Mouse (Mus musculus): ENCODE measurements at regions not wholly inside any gene's neighbourhood (a gene's known extent, or its start where the extent isn't known, plus 50 kb on each side); places are given as distances from the start of the nearest gene placed in this dataset.

- no peak for DNase-seq (ENCODE audit: low spot score in 2 of 2)
These were observed 161.5 kb upstream of the AI593442 start for GRCm38 (mm10) chr9:52841105-52841504.

DNA sequence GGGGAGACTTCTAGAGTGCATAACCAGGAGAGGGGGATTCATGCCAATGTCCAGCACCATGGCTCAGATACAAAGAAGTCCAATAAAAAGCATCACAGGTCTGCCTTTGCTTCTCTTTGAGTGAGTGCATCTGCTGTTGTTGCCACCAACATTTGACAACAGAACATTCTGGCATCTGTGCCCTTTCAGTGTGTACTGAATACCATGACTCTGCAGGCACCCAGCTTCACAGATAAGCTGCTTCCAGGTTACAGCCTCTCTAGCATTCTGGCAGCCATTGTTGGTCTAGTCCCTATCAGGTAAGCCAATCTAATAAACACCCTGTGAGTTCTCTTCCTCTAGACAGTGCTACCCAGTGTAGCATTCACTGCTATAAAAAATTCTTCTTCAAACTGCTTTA, 160.4 kb upstream of the AI593442 start:
- DNase-seq (ENCODE audit: low spot score in 2 of 2): no peak

GRCm38 (mm10) chr9:52836151-52836630, 156.6 kb upstream of the AI593442 start:
- DNase-seq (ENCODE audit: low spot score in 2 of 2): no peak

GRCm38 (mm10) chr9:52835481-52836150, 156.0 kb upstream of the AI593442 start:
- no peak for DNase-seq (ENCODE audit: low spot score in 2 of 2)

- no peak for DNase-seq (ENCODE audit: low spot score in 2 of 2)
These were observed 147.2 kb upstream of the AI593442 start for GRCm38 (mm10) chr9:52826781-52827180.

DNA sequence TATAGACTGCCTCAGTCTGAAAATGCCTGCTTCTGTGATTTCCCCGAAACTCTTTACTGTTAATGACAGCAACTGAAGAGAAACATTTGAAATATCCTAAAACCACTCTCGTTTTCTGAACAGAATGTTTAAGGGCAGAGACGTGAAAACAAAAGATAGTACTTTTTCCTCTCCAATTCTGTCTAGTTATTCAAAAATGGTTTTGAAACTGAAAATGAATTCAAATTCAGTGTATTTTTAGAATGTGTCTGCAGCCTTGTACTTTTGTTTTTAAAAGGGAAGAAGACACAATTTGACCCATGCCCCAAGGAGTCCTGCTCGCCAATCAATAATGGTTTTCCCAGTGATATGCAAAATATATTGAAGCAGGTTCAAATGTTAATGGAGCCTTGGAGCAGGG, 136.7 kb upstream of the AI593442 start:
- no peak for DNase-seq (ENCODE audit: low spot score in 2 of 2)

DNA sequence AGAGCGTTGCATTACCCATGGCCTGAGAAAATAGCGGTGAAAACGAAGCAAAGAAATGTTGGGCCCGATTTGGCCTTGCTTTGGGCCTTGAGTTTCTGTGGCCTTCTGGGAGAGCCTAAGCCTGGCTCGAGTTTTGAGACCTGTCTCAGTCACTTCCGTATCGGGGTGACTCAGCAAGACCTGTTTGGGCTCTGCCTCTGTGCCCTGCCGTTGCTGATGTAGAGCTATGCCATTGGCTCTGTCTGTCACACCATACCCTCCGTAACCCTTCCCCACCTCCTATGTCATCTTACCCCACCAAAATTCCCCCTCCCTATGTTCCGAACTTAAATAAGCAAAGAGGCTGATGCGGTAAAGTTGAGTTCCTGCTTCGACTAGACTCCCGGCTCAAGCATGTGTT, 123.4 kb upstream of the AI593442 start:
- no peak for DNase-seq (ENCODE audit: low spot score in 2 of 2)

DNA sequence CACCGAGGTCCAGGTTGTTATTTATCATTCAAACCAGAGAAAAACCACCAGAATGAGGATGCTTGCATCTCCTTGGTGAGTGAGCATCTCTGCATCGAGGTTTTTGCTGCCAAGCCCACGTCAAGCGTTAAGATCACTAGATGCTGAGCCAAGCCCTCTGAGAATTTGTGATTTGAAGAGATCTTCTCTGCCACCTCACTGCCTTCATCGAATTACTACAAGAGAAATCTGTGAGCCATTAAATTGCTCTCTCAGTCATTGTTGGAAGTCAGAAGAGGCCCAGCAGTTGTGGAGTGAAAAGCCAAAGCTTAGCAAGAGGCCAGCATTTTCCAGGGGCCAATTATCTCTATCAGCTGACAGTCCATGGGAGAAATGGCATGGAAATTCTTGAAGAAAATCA, 122.2 kb upstream of the AI593442 start:
- no peak for DNase-seq (ENCODE audit: low spot score in 2 of 2)

DNA sequence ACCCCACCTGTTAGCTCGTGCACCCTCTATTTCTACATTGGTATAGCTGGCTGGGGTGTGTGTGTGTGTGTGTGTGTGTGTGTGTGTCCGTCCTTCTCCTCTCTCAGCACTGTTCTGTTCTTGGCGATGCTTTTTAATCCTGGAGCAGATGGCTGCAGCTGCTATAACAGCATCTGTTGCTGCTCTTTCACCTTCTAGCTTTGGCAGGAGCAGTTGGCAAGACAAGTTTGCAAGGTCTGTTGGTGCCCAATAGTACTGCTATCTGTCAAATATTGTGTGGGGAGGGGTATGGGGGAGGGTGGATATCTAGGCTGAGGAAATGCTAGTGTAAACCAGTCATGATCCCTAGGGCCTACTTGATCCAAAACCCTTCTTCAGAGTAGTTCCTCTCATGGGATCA, 120.9 kb upstream of the AI593442 start:
- DNase-seq (ENCODE audit: low spot score in 2 of 2): no peak

GRCm38 (mm10) chr9:52792596-52792995, 113.0 kb upstream of the AI593442 start:
- peak; percentile 9 to 35 for DNase-seq (ENCODE audit: low spot score in 2 of 2)

GRCm38 (mm10) chr9:52782520-52782919, 102.9 kb upstream of the AI593442 start:
- no peak for DNase-seq (ENCODE audit: low spot score in 2 of 2)

DNA sequence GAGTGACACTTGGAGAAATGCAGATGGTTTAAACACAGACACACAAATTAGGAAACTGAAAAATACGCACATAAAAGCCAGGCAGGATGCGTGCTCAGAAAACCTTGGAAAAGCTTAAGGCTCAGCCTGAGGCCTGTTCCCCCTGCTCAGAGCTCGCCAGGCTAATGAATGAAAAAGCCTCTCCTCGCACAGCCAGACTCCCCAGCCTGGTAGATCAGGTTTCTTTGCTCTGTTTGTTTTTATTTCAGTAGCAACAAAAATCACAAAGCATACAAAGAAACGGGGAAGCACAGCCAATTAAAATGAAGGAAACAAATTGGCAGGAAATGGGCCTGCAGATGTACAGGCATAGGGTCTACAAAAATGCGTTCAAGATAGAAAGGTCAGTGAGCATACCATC, 97.0 kb upstream of the AI593442 start:
- DNase-seq (ENCODE audit: low spot score in 2 of 2): no peak

DNA sequence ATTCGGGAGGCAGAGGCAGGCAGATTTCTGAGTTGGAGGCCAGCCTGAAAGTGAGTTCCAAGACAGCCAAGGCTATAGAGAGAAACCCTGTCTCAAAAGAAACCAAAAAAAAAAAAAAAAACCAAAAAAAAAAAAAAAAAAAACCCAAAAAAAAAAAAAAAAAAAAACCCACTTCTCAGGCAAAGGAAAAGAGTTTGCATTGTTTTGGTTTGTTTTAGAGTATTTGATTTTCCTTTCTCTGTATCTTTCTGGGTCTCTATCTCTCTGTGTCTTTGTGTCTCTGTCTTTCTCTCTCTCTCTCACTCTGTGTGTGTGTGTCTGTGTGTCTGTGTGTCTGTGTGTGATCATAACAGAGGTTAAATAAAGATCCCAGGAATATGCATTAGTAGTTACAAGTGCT, 95.7 kb upstream of the AI593442 start:
- DNase-seq (ENCODE audit: low spot score in 2 of 2): no peak

GRCm38 (mm10) chr9:52768056-52768455, 88.5 kb upstream of the AI593442 start:
- no peak for DNase-seq (ENCODE audit: low spot score in 2 of 2)

DNA sequence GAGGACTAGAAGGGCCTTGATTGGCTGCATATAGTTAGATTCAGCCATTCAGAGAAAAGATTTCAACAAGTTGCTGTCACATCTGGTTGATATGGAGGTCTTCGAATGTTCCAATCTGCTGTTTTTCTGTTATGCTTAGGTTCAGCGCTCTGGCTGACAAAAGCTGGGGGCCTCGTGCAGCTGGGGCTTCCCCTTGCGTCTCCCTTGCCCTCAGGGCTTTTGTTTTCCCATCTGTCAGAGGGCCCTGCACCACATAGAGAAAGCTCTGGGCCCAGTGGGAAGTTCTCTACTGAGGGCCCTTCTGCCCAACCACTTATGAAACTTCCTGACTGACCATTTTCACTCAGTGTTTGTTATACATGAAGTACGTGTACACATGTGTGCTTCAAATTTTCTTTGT, 86.2 kb upstream of the AI593442 start:
- DNase-seq (ENCODE audit: low spot score in 2 of 2): no peak

DNA sequence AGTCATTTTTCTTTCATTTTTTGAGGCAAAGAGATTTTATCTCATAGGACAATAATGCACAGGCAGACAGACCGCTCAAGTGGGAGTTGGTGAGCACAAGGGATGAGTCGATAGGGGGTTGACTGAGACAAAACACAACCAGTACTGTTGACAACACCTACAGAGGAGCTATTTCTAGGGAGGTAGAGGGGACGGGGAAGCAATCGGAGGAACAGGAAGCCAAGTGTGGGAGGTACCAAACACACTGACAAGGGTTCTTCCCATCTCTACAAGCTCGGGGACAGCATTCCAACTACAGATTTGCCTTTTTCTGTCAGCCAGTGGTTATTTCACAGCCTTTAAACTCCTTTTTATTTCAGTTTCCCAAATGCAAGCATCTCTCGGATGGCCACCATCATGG, 83.3 kb upstream of the AI593442 start:
- DNase-seq (ENCODE audit: low spot score in 2 of 2): peak; percentile 38 to 82

GRCm38 (mm10) chr9:52761257-52761656, 81.7 kb upstream of the AI593442 start:
- DNase-seq (ENCODE audit: low spot score in 2 of 2): no peak

DNA sequence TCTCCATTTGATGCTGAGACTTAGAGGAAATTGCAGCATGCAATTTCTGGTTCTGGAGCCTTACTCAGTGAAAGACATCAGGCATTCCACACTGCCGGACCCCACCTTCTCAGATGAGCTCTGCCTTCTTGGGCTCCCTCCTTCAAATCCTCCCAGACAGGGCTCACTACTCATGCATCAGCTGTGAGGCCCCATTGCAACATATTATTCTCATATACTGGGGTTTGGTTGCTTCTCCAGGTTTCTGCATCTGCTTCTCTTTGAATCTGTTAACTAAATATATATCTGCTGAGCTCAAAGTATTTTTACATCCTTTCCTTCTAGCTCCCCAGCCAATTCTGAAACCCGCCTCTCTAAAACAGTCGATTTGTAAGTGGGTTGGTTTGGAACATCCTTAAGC, 68.8 kb upstream of the AI593442 start:
- DNase-seq (ENCODE audit: low spot score in 2 of 2): peak in 1 of 2 experiments; percentile 56

DNA sequence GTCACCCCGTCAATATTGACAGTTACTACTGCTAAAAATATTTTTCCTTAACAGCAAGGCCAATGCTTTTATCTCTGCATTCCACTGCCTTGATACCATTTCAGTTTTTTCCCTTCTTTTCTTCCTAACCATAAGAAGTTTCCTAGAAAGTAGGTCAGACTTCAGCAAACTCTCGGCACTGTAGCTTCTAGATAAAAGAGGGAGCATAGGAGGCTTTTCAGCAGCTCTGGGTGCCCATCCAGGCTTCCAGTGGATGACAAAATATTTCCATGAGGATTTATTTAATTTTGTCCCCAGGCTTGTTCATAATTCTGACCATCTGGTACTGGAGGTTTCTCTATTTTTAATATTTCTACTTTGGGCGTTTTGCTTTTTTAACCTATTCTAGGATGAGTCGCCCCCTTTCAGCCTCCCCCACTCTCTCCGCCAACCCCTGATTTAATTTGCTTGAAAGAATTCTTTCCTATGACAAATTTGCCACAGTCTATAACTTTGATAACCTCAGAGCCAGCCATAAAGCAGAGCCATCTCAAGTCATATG, 59.0 kb upstream of the AI593442 start:
- DNase-seq (ENCODE audit: low spot score in 2 of 2): peak in 1 of 2 experiments; percentile 46

Data from right cerebral cortex, postnatal 36 days (tissue).